Mouse (Mus musculus) olfactory bulb, adult 2 months (tissue): ENCODE results near the gene Rnf111.

ENCODE experiments used
- CTCF ChIP-seq: fragments of 200-500 bp; IDR thresholded peaks from 2 replicates; pipeline ENCODE4 v1.5.1; 2012; ENCODE audit warnings: low read depth, mild to moderate bottlenecking, low read length, moderate library complexity; ENCODE audit not compliant: insufficient read depth
- POLR2A ChIP-seq: fragments of 200-500 bp; IDR thresholded peaks from 2 replicates; pipeline ENCODE4 v1.6.1; 2012; ENCODE audit warnings: mild to moderate bottlenecking, low read depth, low read length, moderate library complexity; ENCODE audit not compliant: insufficient read depth

GRCm38 (mm10) chr9:70408791-70409190 is 94.7 kb downstream of the Rnf111 start:
- TF ChIP-seq CTCF (no peak), POLR2A (no peak)
